Mouse (Mus musculus): ENCODE results near the gene Hes5.

GRCm38 (mm10) chr4:154915286-154915685 lies 45.4 kb upstream of the Hes5 start:
- TF ChIP-seq EP300 (IDR thresholded peaks at IDR 0.05; ENCODE audit: low read depth) (no peak), CTCF (IDR thresholded peaks at IDR 0.05; ENCODE audit: low read depth) (no peak)
